Mouse (Mus musculus) urinary bladder, adult 2 months (tissue): ENCODE measurements around the gene Sgip1. TPM values are rescaled to one million over a fixed set of nuclear protein-coding genes. Genes with fewer than 3 reads are reported as not detected.

ENCODE experiments used
- DNase-seq: peaks from one replicate; pipeline ENCODE4 v3.0.0; 2022; ENCODE audit warnings: low spot score
- polyA plus RNA-seq: library from polyadenylated mRNA; depleted of rRNA; stranded (reverse); fragments of >200 nt; gene quantifications from 2 replicates; pipeline ENCODE4 v1.2.3, GENCODE M21; 2012

Gene Sgip1
- polyA plus RNA-seq, 1 experiment: 2.0 TPM

GRCm38 (mm10) chr4:102976290-102977275, 235.5 kb downstream of the Sgip1 start:
- no peak for DNase-seq

- no peak for DNase-seq
Measured at GRCm38 (mm10) chr4:102977778-102978321, 236.8 kb downstream of the Sgip1 start.

GRCm38 (mm10) chr4:102978440-102978839, 237.3 kb downstream of the Sgip1 start, which contains the start of gene Tctex1d1:
Gene Tctex1d1 (plus strand): TSS chr4:102978606.
- DNase-seq: no peak

GRCm38 (mm10) chr4:102979385-102979784, 238.3 kb downstream of the Sgip1 start:
- DNase-seq: no peak

- DNase-seq: no peak
Measured at GRCm38 (mm10) chr4:102981709-102982108, 240.6 kb downstream of the Sgip1 start.

- DNase-seq: no peak
Measured at GRCm38 (mm10) chr4:102986173-102986572, 245.1 kb downstream of the Sgip1 start.

- DNase-seq: no peak
Measured at GRCm38 (mm10) chr4:102986917-102987316, 245.8 kb downstream of the Sgip1 start.

- no peak for DNase-seq
Measured at GRCm38 (mm10) chr4:102987325-102987724, 246.2 kb downstream of the Sgip1 start.

- no peak for DNase-seq
Measured at GRCm38 (mm10) chr4:102987756-102988155, 246.7 kb downstream of the Sgip1 start.

- no peak for DNase-seq
Measured at GRCm38 (mm10) chr4:102988526-102988925, 247.4 kb downstream of the Sgip1 start.

- no peak for DNase-seq
Measured at GRCm38 (mm10) chr4:102989391-102989790, 248.3 kb downstream of the Sgip1 start.

GRCm38 (mm10) chr4:102990016-102990415, 248.9 kb downstream of the Sgip1 start:
- DNase-seq: no peak

GRCm38 (mm10) chr4:102990595-102991340, 249.7 kb downstream of the Sgip1 start:
- no peak for DNase-seq

GRCm38 (mm10) chr4:102991685-102992084, 250.6 kb downstream of the Sgip1 start:
- DNase-seq: no peak

GRCm38 (mm10) chr4:103004681-103005080, 263.6 kb downstream of the Sgip1 start:
- no peak for DNase-seq

GRCm38 (mm10) chr4:103005190-103005945, 264.3 kb downstream of the Sgip1 start:
- no peak for DNase-seq

- DNase-seq: no peak
Measured at GRCm38 (mm10) chr4:103006266-103006665, 265.2 kb downstream of the Sgip1 start.

GRCm38 (mm10) chr4:103006943-103007418, 265.9 kb downstream of the Sgip1 start:
- DNase-seq: no peak

GRCm38 (mm10) chr4:103010734-103011133, 269.6 kb downstream of the Sgip1 start:
- DNase-seq: no peak

- no peak for DNase-seq
Measured at GRCm38 (mm10) chr4:103011823-103012222, 270.7 kb downstream of the Sgip1 start.

GRCm38 (mm10) chr4:103013490-103013889, 272.4 kb downstream of the Sgip1 start:
- no peak for DNase-seq
